Mouse (Mus musculus) urinary bladder, postnatal 4 days (tissue): Measurements from ENCODE around the gene Spz1.

Experiments
- DNase-seq, 2 experiments: peaks; one replicate each; pipeline ENCODE4 v3.0.0; 2021 to 2022; ENCODE audit warnings: low spot score in 2 of 2

Spz1 gene

GRCm38 (mm10) chr13:92580220-92581043 lies 4.5 kb upstream of the Spz1 start:
- peak; percentile 49 to 74 for DNase-seq

GRCm38 (mm10) chr13:92578210-92578609 lies 2.2 kb upstream of the Spz1 start:
- no peak for DNase-seq

- no peak for DNase-seq
Observed at GRCm38 (mm10) chr13:92576688-92577087, 716 bp upstream of the Spz1 start.

- DNase-seq: no peak
Observed at GRCm38 (mm10) chr13:92559429-92559828, 16.5 kb downstream of the Spz1 start.

- DNase-seq: no peak
Observed at GRCm38 (mm10) chr13:92557229-92557628, 18.7 kb downstream of the Spz1 start.

GRCm38 (mm10) chr13:92556458-92557126 lies 19.4 kb downstream of the Spz1 start:
- no peak for DNase-seq

GRCm38 (mm10) chr13:92547093-92547492 lies 28.9 kb downstream of the Spz1 start:
- DNase-seq: no peak

GRCm38 (mm10) chr13:92540997-92541396 lies 35.0 kb downstream of the Spz1 start:
- no peak for DNase-seq

- DNase-seq: no peak
Observed at GRCm38 (mm10) chr13:92539126-92539525, 36.8 kb downstream of the Spz1 start.

GRCm38 (mm10) chr13:92533801-92534200 lies 42.2 kb downstream of the Spz1 start:
- no peak for DNase-seq

- no peak for DNase-seq
Observed at GRCm38 (mm10) chr13:92532216-92532615, 43.8 kb downstream of the Spz1 start.

- DNase-seq: no peak
Observed at GRCm38 (mm10) chr13:92531237-92531636, 44.7 kb downstream of the Spz1 start.

- peak; percentile 94 to 97 for DNase-seq
Observed at GRCm38 (mm10) chr13:92530721-92531211, 45.2 kb downstream of the Spz1 start, which contains the start of gene Zfyve16. Zfyve16 (minus strand) TSS chr13:92530868.

GRCm38 (mm10) chr13:92529828-92530720 lies 45.9 kb downstream of the Spz1 start:
- no peak for DNase-seq
